Mouse (Mus musculus) ES-E14 (cell line): ENCODE data around the gene Pnpla1. TPM values are rescaled to one million over a fixed set of nuclear protein-coding genes. Genes with fewer than 3 reads are reported as not detected.

Source experiments
- DNase-seq: peaks from one replicate; pipeline ENCODE4 v3.0.0-alpha.2; 2013; ENCODE audit warnings: low read depth, low spot score
- H3K27ac ChIP-seq: 2 replicates; pipeline ENCODE4 v1.5.1; 2012; ENCODE audit warnings: low read depth, mild to moderate bottlenecking, low read length, moderate library complexity, mixed read lengths; ENCODE audit not compliant: poor library complexity, insufficient read depth, severe bottlenecking
- H3K36me3 ChIP-seq: 2 replicates; pipeline ENCODE4 v1.6.1; 2012; ENCODE audit warnings: mild to moderate bottlenecking, low read length, moderate library complexity, mixed read lengths; ENCODE audit not compliant: control insufficient read depth, poor library complexity, insufficient read depth, severe bottlenecking
- H3K4me1 ChIP-seq, 2 experiments: fragments of 150-350 bp in 1 of 2; sonication (generic) in 1 of 2; 2 replicates each; pipeline ENCODE4 v1.6.1; 2012; ENCODE audit warnings: low read length in 2 of 2, mild to moderate bottlenecking in 1 of 2, mixed read lengths in 1 of 2; ENCODE audit not compliant: control insufficient read depth in 2 of 2, insufficient read depth in 2 of 2, poor library complexity in 1 of 2
- H3K4me3 ChIP-seq, 2 experiments: fragments of 150-350 bp in 1 of 2; sonication (generic) in 1 of 2; 2 replicates each; pipeline ENCODE4 v1.5.1; 2012; ENCODE audit warnings: low read length in 2 of 2, low read depth in 1 of 2, mild to moderate bottlenecking in 1 of 2, mixed read lengths in 1 of 2; ENCODE audit not compliant: insufficient read depth in 1 of 2, poor library complexity in 1 of 2, severe bottlenecking in 1 of 2
- H3K9ac ChIP-seq: 2 replicates; pipeline ENCODE4 v1.6.1; 2012; ENCODE audit warnings: low read depth, mild to moderate bottlenecking, low read length, mixed read lengths; ENCODE audit not compliant: poor library complexity, insufficient read depth, severe bottlenecking
- H3K9me3 ChIP-seq: fragments of 150-350 bp; sonication (generic); 2 replicates; pipeline ENCODE4 v1.6.1; 2012; ENCODE audit warnings: low read depth, mild to moderate bottlenecking, low read length; ENCODE audit not compliant: control insufficient read depth, insufficient read depth
- CHD2 ChIP-seq: IDR thresholded peaks from 2 replicates; pipeline ENCODE4 v1.6.1; 2014; ENCODE audit warnings: mild to moderate bottlenecking, low read depth, low read length, inconsistent platforms
- HCFC1 ChIP-seq: IDR thresholded peaks from 2 replicates; pipeline ENCODE4 v1.6.1; 2012; ENCODE audit warnings: low read length, inconsistent platforms, borderline replicate concordance; ENCODE audit not compliant: insufficient read depth
- MAFK ChIP-seq: IDR thresholded peaks from 2 replicates; pipeline ENCODE4 v1.6.1; 2014; ENCODE audit warnings: mild to moderate bottlenecking, low read depth, low read length, inconsistent platforms; ENCODE audit not compliant: insufficient read depth
- ZC3H11A ChIP-seq: IDR thresholded peaks from 2 replicates; pipeline ENCODE4 v1.6.1; 2012; ENCODE audit warnings: low read depth, mild to moderate bottlenecking, inconsistent platforms, low read length, borderline replicate concordance
- ZNF384 ChIP-seq: IDR thresholded peaks from 2 replicates; pipeline ENCODE4 v1.6.1; 2012; ENCODE audit warnings: low read depth, low read length, inconsistent platforms
- in situ Hi-C, 2 experiments: fragments of 600-800 bp; cut with MboI; formaldehyde crosslinking; loops; one replicate each; pipeline ENCODE4 v1.15.1; 2025; ENCODE audit warnings: low sequenced_read_pairs in 2 of 2, inconsistent platforms in 1 of 2; ENCODE audit not compliant: unreplicated experiment in 2 of 2
- total RNA-seq: library from RNA; depleted of rRNA; stranded (reverse); fragments of 300-350 nt; gene quantifications from 2 replicates; pipeline ENCODE4 v1.2.3, GENCODE M21; 2012

The Pnpla1 gene
- total RNA-seq, 1 experiment = 0.27 TPM

DNA sequence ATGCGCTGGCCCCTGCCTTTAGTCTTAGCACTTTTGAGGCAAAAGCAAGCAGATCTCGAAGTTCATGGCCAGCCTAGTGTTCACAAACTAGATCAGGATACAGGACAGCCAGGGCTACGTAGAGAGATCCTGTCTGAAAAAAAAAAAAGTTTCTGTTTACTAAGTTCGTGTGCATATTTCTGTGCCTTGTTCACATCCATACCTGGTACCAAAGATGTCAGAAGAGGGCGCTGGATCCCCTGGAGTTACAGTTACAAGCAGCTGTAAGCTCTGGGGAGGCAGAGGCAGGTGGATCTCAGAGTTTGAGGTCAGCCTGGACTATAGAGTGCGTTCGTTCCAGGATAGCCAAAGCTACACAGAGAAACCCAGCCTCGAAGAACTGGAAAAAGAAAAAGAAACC is 24.6 kb downstream of the Pnpla1 start:
- no peak for TF ChIP-seq MAFK
- no peak for TF ChIP-seq ZNF384
- no peak for TF ChIP-seq HCFC1
- TF ChIP-seq CHD2 = no peak
- no peak for TF ChIP-seq ZC3H11A
- DNase-seq = no peak

GRCm38 (mm10) chr17:28883941-28884516 is 25.8 kb downstream of the Pnpla1 start:
- Histone ChIP-seq H3K9me3 (no peaks in the 10 kb centered on the region), H3K4me3 (no peak overlapping the region), H3K36me3 (no peaks in the 10 kb centered on the region), H3K27ac (no peak overlapping the region), H3K4me1 (peaks cover 8% of the 10 kb centered on the region in 2 experiments; a peak in 2 of 4 replicates), H3K9ac (no peak overlapping the region)
- TF ChIP-seq CHD2 (no peak), HCFC1 (peak; percentile 89)
- in situ Hi-C loops = no loop called here
- DNase-seq = no peak

More for the DNA sequence above, 24.6 kb downstream of the Pnpla1 start:
- Histone ChIP-seq H3K9me3 (no peaks in the 10 kb centered on the region), H3K27ac (no peak overlapping the region), H3K4me1 (peaks cover 8% of the 10 kb centered on the region in 2 experiments; a peak in 2 of 4 replicates), H3K9ac (no peak overlapping the region), H3K4me3 (no peak overlapping the region), H3K36me3 (no peaks in the 10 kb centered on the region)
- in situ Hi-C loops = no loop called here

DNA sequence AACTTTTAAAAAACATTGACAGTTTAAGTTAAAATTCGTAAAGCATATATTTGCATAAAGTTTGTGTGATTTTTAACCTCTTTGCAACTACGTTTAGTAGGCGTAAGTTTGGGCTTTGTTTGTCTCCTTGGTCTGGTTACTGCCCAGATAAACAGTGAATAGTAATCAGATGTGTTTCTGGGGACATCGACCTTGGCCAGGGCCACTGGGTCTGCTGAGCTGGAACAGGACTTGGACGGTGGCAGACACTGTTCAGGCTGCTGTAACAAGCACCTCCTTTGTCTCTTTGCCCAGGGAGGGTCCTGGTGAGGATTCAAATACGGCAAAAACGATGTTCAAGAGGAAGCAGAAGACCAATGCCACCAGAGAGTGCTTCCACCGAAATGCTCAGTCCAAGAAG is 27.0 kb downstream of the Pnpla1 start:
- in situ Hi-C loops = no loop called here
- no peaks in the 10 kb centered on the region for H3K9me3 ChIP-seq

DNA sequence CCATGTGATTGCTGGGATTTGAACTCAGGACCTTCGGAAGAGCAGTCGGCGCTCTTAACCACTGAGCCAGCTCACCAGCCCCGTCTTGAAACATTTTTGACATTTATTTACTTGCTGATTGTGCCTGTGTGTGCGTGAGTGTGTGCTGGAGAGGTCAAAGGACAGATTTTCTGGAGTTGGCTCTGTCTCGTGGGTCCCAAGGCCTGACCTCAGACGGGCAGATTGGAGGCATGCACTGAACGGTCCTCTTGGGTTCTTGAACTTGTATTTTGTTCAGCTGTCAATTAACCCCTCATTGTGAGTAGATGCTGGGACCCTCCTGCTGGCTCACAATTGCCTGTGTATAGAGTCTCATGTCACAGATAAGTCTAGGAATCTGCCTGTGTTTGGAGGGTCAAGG is 28.1 kb downstream of the Pnpla1 start:
- DNase-seq = no peak
- 0 out of 2 replicates have a peak, but pooled peaks cover 3% of the 10 kb centered on the region for H3K36me3 ChIP-seq

More for the DNA sequence above, 27.0 kb downstream of the Pnpla1 start:
- H3K27ac ChIP-seq = no peak overlapping the region
- H3K4me1 ChIP-seq = peaks cover 5 to 8% of the 10 kb centered on the region in 2 experiments; a peak in 2 of 4 replicates
- no peak overlapping the region for H3K4me3 ChIP-seq
- H3K9ac ChIP-seq = no peak overlapping the region
- DNase-seq = no peak
- TF ChIP-seq HCFC1 = no peak
- no peaks in the 10 kb centered on the region for H3K36me3 ChIP-seq

GRCm38 (mm10) chr17:28894050-28894767 is 36.0 kb downstream of the Pnpla1 start:
- Histone ChIP-seq H3K4me3 (peak overlapping the region; percentile 72 to 85), H3K9ac (peak overlapping the region; percentile 7; the same call in 1 of the 2 replicates)

More for the DNA sequence above, 28.1 kb downstream of the Pnpla1 start:
- TF ChIP-seq HCFC1 = no peak
- Histone ChIP-seq H3K9me3 (no peaks in the 10 kb centered on the region), H3K9ac (no peak overlapping the region), H3K4me3 (no peak overlapping the region), H3K4me1 (peaks cover 2 to 6% of the 10 kb centered on the region in 2 experiments; a peak in 2 of 4 replicates), H3K27ac (no peak overlapping the region)
- in situ Hi-C loops = no loop called here

More at GRCm38 (mm10) chr17:28894050-28894767, 36.0 kb downstream of the Pnpla1 start:
- Histone ChIP-seq H3K4me1 (peaks cover 4 to 13% of the 10 kb centered on the region in 2 experiments; a peak in 3 of 4 replicates), H3K9me3 (0 out of 2 replicates have a peak, but pooled peaks cover 2% of the 10 kb centered on the region), H3K27ac (no peak overlapping the region; the same call in 1 of the 2 replicates), H3K36me3 (peaks cover 10% of the 10 kb centered on the region; the same call in 1 of the 2 replicates)
- in situ Hi-C loops = no loop called here
- DNase-seq = no peak
- TF ChIP-seq HCFC1 = no peak
- no peak for TF ChIP-seq MAFK
- no peak for TF ChIP-seq CHD2
- TF ChIP-seq ZC3H11A = no peak
- TF ChIP-seq ZNF384 = no peak
